ENCODE assay signal across 17 mouse cellular contexts in genomic region chr14:41160743-41161142, GRCm38 (mm10). TPM values are rescaled to one million over a fixed set of nuclear protein-coding genes. Genes with fewer than 3 reads are reported as not detected.
DNase-seq lines count a peak whose midpoint lies in the region; ATAC-seq and TF ChIP-seq lines count a peak whose summit lies in the region.
"Had no signal": no experiment of that assay in that cellular context is flagged by ENCODE, and none has a peak within 500 bp of the region (broad histone marks: within the 10 kb centered on the region; RNA-seq: fewer than 3 reads in every experiment).

No protein-coding gene starts in this region.

- H3K36me3 ChIP-seq in lung, postnatal 0 days (ENCODE audit: insufficient read depth, low read length), result no peaks in the 10 kb centered on the region
- H3K36me3 ChIP-seq: lung, embryonic 15.5 days had no signal

- H3K4me1 ChIP-seq in lung, postnatal 0 days (ENCODE audit: insufficient read depth, low read depth, low read length), result no peaks in the 10 kb centered on the region
- H3K4me1 ChIP-seq: lung, embryonic 15.5 days had no signal

- H3K9ac ChIP-seq in lung, postnatal 0 days (replicated peaks; ENCODE audit: low read depth), result no peak overlapping the region
- H3K9ac ChIP-seq: lung, embryonic 15.5 days had no signal

- TF ChIP-seq CTCF in lung, postnatal 0 days (IDR thresholded peaks at IDR 0.05), result no peak

- no peak overlapping the region for H3K27ac ChIP-seq in lung, postnatal 0 days (ENCODE audit: low read length)
- H3K27ac ChIP-seq: heart, adult 2 months had no signal

- H3K4me3 ChIP-seq in lung, postnatal 0 days (ENCODE audit: low read depth, low read length), result no peak overlapping the region
- H3K4me3 ChIP-seq: erythroblast, embryonic 14.5 days; heart, adult 2 months; lung, embryonic 15.5 days had no signal

- no peaks in the 10 kb centered on the region for H3K27me3 ChIP-seq in lung, postnatal 0 days (replicated peaks; ENCODE audit: insufficient read depth, low read length)
- H3K27me3 ChIP-seq: lung, embryonic 15.5 days had no signal

- H3K9me3 ChIP-seq in lung, postnatal 0 days (ENCODE audit: low read length), result no peaks in the 10 kb centered on the region
- H3K9me3 ChIP-seq: lung, embryonic 15.5 days had no signal

- peak; percentile 19 to 62 for DNase-seq in adrenal gland, adult (ENCODE audit: inconsistent age in 2 of 2, low spot score in 1 of 2)
- no peak for DNase-seq in adrenal gland, postnatal 4 days (ENCODE audit: low spot score in 2 of 2)
- no peak for DNase-seq in lung, postnatal 0 days (ENCODE audit: low spot score)
- no peak for DNase-seq in lung, postnatal 4 days
- DNase-seq in kidney, postnatal 25 days, result peak; percentile 27 to 78
- DNase-seq in skeletal muscle tissue, adult 2 months (ENCODE audit: low read depth, low spot score), result peak; percentile 6
- no peak for DNase-seq in retina, embryonic 14.5 days (ENCODE audit: low spot score)
- no peak for DNase-seq in testis, postnatal 10 days (ENCODE audit: low spot score)
- DNase-seq: cerebellum, postnatal 14 days; heart, adult 2 months had no signal

- no peak overlapping the region for H3K4me2 ChIP-seq in lung, postnatal 0 days (replicated peaks; ENCODE audit: low read depth, low read length)
- H3K4me2 ChIP-seq: lung, embryonic 15.5 days had no signal

- 0 out of 2 replicates have a peak, but pooled peaks have one; percentile 16 for ATAC-seq in lung, postnatal 0 days

- 14% methylated on average over 1 of the region's 1 CpGs for WGBS in lung, postnatal 0 days

- no peak for TF ChIP-seq EP300 in lung, postnatal 0 days (IDR thresholded peaks at IDR 0.05)

RNA-seq across cellular contexts. Expression of gene Mbl1, which starts 9.5 kb away (rescaled TPM):
- 10 to 100 TPM in 1 of 2 experiments, under 1 TPM in 1; 0.36 to 12.9 TPM for total RNA-seq in adrenal gland, postnatal 4 days (2021)
- 0.76 and 1.3 TPM in 2 replicates for polyA plus RNA-seq in lung, postnatal 0 days (2015; fragmentation: Nextera tagmentation; extraction: Ambion mirVana)
- total RNA-seq: heart, adult 2 months; hematopoietic stem cell, adult 5-6 weeks; layer of hippocampus, adult 18-20 months; left cerebral cortex, postnatal 10 days had no signal
- polyA plus RNA-seq: erythroblast, embryonic 14.5 days; heart, adult 2 months had no signal

RNA-seq across cellular contexts. Expression of gene Sftpd, which starts 24.2 kb away (rescaled TPM):
- total RNA-seq in adrenal gland, postnatal 4 days (2021), result not detected
- 1,484 and 1,674 TPM in 2 replicates for polyA plus RNA-seq in lung, postnatal 0 days (2015; fragmentation: Nextera tagmentation; extraction: Ambion mirVana)
- total RNA-seq: heart, adult 2 months; hematopoietic stem cell, adult 5-6 weeks; layer of hippocampus, adult 18-20 months; left cerebral cortex, postnatal 10 days; neutrophil, adult 5-6 weeks had no signal
- polyA plus RNA-seq: erythroblast, embryonic 14.5 days had no signal

RNA-seq across cellular contexts. Expression of gene Sftpa1, which starts 29.2 kb away (rescaled TPM):
- under 1 TPM in 1 of 2 experiments, not detected in 1; 0.34 TPM for total RNA-seq in adrenal gland, postnatal 4 days (2021)
- polyA plus RNA-seq in lung, postnatal 0 days (2015; fragmentation: Nextera tagmentation; extraction: Ambion mirVana), result 4,795 and 4,929 TPM in 2 replicates
- total RNA-seq: heart, adult 2 months; hematopoietic stem cell, adult 5-6 weeks; layer of hippocampus, adult 18-20 months; left cerebral cortex, postnatal 10 days; neutrophil, adult 5-6 weeks had no signal
- polyA plus RNA-seq: erythroblast, embryonic 14.5 days; stomach, embryonic 16.5 days had no signal

RNA-seq across cellular contexts. Expression of gene Mat1a, which starts 55.9 kb away (rescaled TPM):
- 10 to 100 TPM in 1 of 2 experiments, 1 to 10 TPM in 1; 6.4 to 97.7 TPM for total RNA-seq in adrenal gland, postnatal 4 days (2021)
- polyA plus RNA-seq in lung, postnatal 0 days (2015; fragmentation: Nextera tagmentation; extraction: Ambion mirVana), result 2.5 and 3.1 TPM in 2 replicates
- total RNA-seq: heart, adult 2 months; hematopoietic stem cell, adult 5-6 weeks; layer of hippocampus, adult 18-20 months; left cerebral cortex, postnatal 10 days; neutrophil, adult 5-6 weeks had no signal
- polyA plus RNA-seq: erythroblast, embryonic 14.5 days had no signal

Comparison
In these comparisons a context has a peak if more than half of its experiments do, and no peak if none do; other contexts are left out.
1. DNase-seq: peak in adrenal gland, adult (2 of 2), kidney, postnatal 25 days (2 of 2) and skeletal muscle tissue, adult 2 months (single experiment); none in adrenal gland, postnatal 4 days (0 of 2), lung, postnatal 0 days (single experiment), lung, postnatal 4 days (0 of 2), retina, embryonic 14.5 days (single experiment) and testis, postnatal 10 days (single experiment).